In genomic region chr14:34769021-34769566, GRCm38 (mm10) we compare ENCODE assay signal across 8 mouse cellular contexts. TPM values are rescaled to one million over a fixed set of nuclear protein-coding genes. Genes with fewer than 3 reads are reported as not detected.
DNase-seq lines count a peak whose midpoint lies in the region; ATAC-seq and TF ChIP-seq lines count a peak whose summit lies in the region.

No protein-coding gene starts in this region.

- H3K4me3 ChIP-seq in ES-E14 (ENCODE audit: insufficient read depth in 1 of 2, low read depth in 1 of 2, low read length in 2 of 2, poor library complexity in 1 of 2, severe bottlenecking in 1 of 2): peak overlapping the region; percentile 76 to 77
- peak overlapping the region; percentile 42 for H3K4me3 ChIP-seq in forebrain, embryonic 11.5 days (ENCODE audit: low read depth, low read length)
- H3K4me3 ChIP-seq in layer of hippocampus, adult 2 months: peak overlapping the region; percentile 66
- peak overlapping the region; percentile 50 for H3K4me3 ChIP-seq in lung, embryonic 16.5 days (ENCODE audit: low read length)

- H3K9me3 ChIP-seq in ES-E14 (ENCODE audit: control insufficient read depth, insufficient read depth, low read depth, low read length): no peaks in the 10 kb centered on the region
- H3K9me3 ChIP-seq in forebrain, embryonic 11.5 days (ENCODE audit: control insufficient read depth, low read length): no peaks in the 10 kb centered on the region
- no peaks in the 10 kb centered on the region; the same call in 1 of the 2 replicates for H3K9me3 ChIP-seq in lung, embryonic 16.5 days (ENCODE audit: control insufficient read depth, low read length)

- 0 out of 2 replicates have a peak overlapping the region, but pooled peaks have one; percentile 6 for H3K27ac ChIP-seq in ES-E14 (ENCODE audit: insufficient read depth, low read depth, low read length, poor library complexity, severe bottlenecking)
- no peak overlapping the region for H3K27ac ChIP-seq in forebrain, embryonic 11.5 days (ENCODE audit: low read depth, low read length)
- H3K27ac ChIP-seq in layer of hippocampus, adult 2 months: peak overlapping the region; percentile 52
- no peak overlapping the region for H3K27ac ChIP-seq in lung, embryonic 16.5 days (ENCODE audit: low read length)

- H3K4me1 ChIP-seq in ES-E14 (ENCODE audit: control insufficient read depth in 2 of 2, insufficient read depth in 2 of 2, low read length in 2 of 2, poor library complexity in 1 of 2): peaks cover 12 to 20% of the 10 kb centered on the region in 2 experiments
- peaks cover 2% of the 10 kb centered on the region; the same call in 1 of the 2 replicates for H3K4me1 ChIP-seq in forebrain, embryonic 11.5 days (replicated peaks; ENCODE audit: control insufficient read depth, insufficient read depth, low read length)
- H3K4me1 ChIP-seq in lung, embryonic 16.5 days (replicated peaks; ENCODE audit: control insufficient read depth, insufficient read depth, low read length): peaks cover 9% of the 10 kb centered on the region

- under 1% methylated on average over 29 of the region's 36 CpGs for WGBS in forebrain, embryonic 11.5 days
- under 1% methylated on average over 35 of the region's 36 CpGs for WGBS in lung, embryonic 16.5 days

- H3K9ac ChIP-seq in ES-E14 (ENCODE audit: insufficient read depth, low read depth, low read length, poor library complexity, severe bottlenecking): peak overlapping the region; percentile 88
- peak overlapping the region; percentile 56 for H3K9ac ChIP-seq in forebrain, embryonic 11.5 days (ENCODE audit: low read length)
- peak overlapping the region; percentile 59 for H3K9ac ChIP-seq in lung, embryonic 16.5 days (ENCODE audit: low read length)

- ATAC-seq in forebrain, embryonic 11.5 days (replicated peaks; ENCODE audit: low FRiP score): peak; percentile 77
- ATAC-seq in lung, embryonic 16.5 days (ENCODE audit: low read depth): peak; percentile 64; the same call in 1 of the 2 replicates

- H3K4me2 ChIP-seq in forebrain, embryonic 11.5 days (ENCODE audit: low read depth, low read length, severe bottlenecking): peak overlapping the region; percentile 83
- peak overlapping the region; percentile 91 for H3K4me2 ChIP-seq in lung, embryonic 16.5 days (ENCODE audit: low read depth, low read length)

- H3K36me3 ChIP-seq in ES-E14 (ENCODE audit: control insufficient read depth, insufficient read depth, low read length, poor library complexity, severe bottlenecking): no peaks in the 10 kb centered on the region
- H3K36me3 ChIP-seq in forebrain, embryonic 11.5 days (ENCODE audit: control insufficient read depth, insufficient read depth, low read length): no peaks in the 10 kb centered on the region
- H3K36me3 ChIP-seq in lung, embryonic 16.5 days (ENCODE audit: control insufficient read depth, insufficient read depth, low read length): no peaks in the 10 kb centered on the region

- in situ Hi-C loops in ES-E14 (cut with MboI; ENCODE audit: low sequenced_read_pairs in 2 of 2, unreplicated experiment in 2 of 2): no loop called here

- TF ChIP-seq CTCF in layer of hippocampus, adult 2 months (conservative IDR thresholded peaks at IDR 0.05): peak; percentile 92

- H3K27me3 ChIP-seq in forebrain, embryonic 11.5 days (ENCODE audit: control insufficient read depth, insufficient read depth, low read length): no peaks in the 10 kb centered on the region
- peaks cover 11% of the 10 kb centered on the region for H3K27me3 ChIP-seq in lung, embryonic 16.5 days (ENCODE audit: control insufficient read depth, insufficient read depth, low read depth, low read length)

- DNase-seq in ES-E14 (ENCODE audit: low read depth, low spot score): peak; percentile 87
- DNase-seq in c-Kit-positive CD71-negative TER-119-negative erythroid progenitor cells, embryonic 14.5 days (ENCODE audit: low read depth): peak; percentile 62
- DNase-seq in forebrain, embryonic 11.5 days (ENCODE audit: low spot score): peak; percentile 88
- peak; percentile 81 for DNase-seq in heart, postnatal 4 days
- peak; percentile 58 to 78 for DNase-seq in layer of hippocampus, adult 2 months (ENCODE audit: low spot score in 2 of 2)
- DNase-seq in ovary, postnatal 36 days (ENCODE audit: low spot score): peak; percentile 68
- peak; percentile 78 for DNase-seq in thymus, postnatal 25 days

TF ChIP-seq in ES-E14, 5 proteins besides CTCF, POLR2A, EP300 and RAD21:
- TF ChIP-seq CHD2 (IDR thresholded peaks at IDR 0.05; ENCODE audit: low read depth, low read length): no peak
- no peak for TF ChIP-seq MAFK (IDR thresholded peaks at IDR 0.05; ENCODE audit: insufficient read depth, low read depth, low read length)
- no peak for TF ChIP-seq HCFC1 (IDR thresholded peaks at IDR 0.05; ENCODE audit: borderline replicate concordance, insufficient read depth, low read length)
- no peak for TF ChIP-seq ZNF384 (IDR thresholded peaks at IDR 0.05; ENCODE audit: low read depth, low read length)
- TF ChIP-seq ZC3H11A (IDR thresholded peaks at IDR 0.05; ENCODE audit: borderline replicate concordance, low read depth, low read length): no peak

RNA-seq across cellular contexts. Expression of gene Grid1, which starts 50.8 kb away (rescaled TPM):
- total RNA-seq in ES-E14 (2012; rRNA removed): 0.26 and 0.54 TPM in 2 replicates
- 0.36 and 0.72 TPM in 2 replicates for polyA plus RNA-seq in forebrain, embryonic 11.5 days (2014; fragmentation: Nextera tagmentation; extraction: Ambion mirVana)
- under 1 TPM; 0.09 to 0.24 TPM for total RNA-seq in heart, postnatal 4 days (2021)
- 10 to 100 TPM; 55.1 to 57.2 TPM for total RNA-seq in layer of hippocampus, adult 2 months (2021)
- polyA plus RNA-seq in lung, embryonic 16.5 days (2015; fragmentation: Nextera tagmentation; extraction: Ambion mirVana): 0.51 and 0.54 TPM in 2 replicates

Comparison
In these comparisons a context has a peak if more than half of its experiments do, and no peak if none do; other contexts are left out.
1. H3K27ac ChIP-seq: peak in ES-E14 (single experiment) and layer of hippocampus, adult 2 months (single experiment); none in forebrain, embryonic 11.5 days (single experiment) and lung, embryonic 16.5 days (single experiment).
2. RNA of gene Grid1, which starts 50.8 kb away (total RNA-seq): 55.1 to 57.2 TPM in layer of hippocampus, adult 2 months; 0.26 to 0.54 TPM in ES-E14 and 0.09 to 0.24 TPM in heart, postnatal 4 days; every median in the first group is over 10 times any median in the second.
3. Peak in every context shown above with its lines, with median percentiles within 50 percentile points of each other: DNase-seq, H3K4me3 ChIP-seq and H3K9ac ChIP-seq.